Mouse (Mus musculus) liver, embryonic 11.5 days (tissue): ENCODE measurements around the gene Hal. TPM values are rescaled to one million over a fixed set of nuclear protein-coding genes. Genes with fewer than 3 reads are reported as not detected.

Experiments used
- ATAC-seq: fragments of 200-750 bp; cut with Nextera tagmentation; replicated peaks from 2 replicates; pipeline ENCODE4 v1.8.0; 2017; ENCODE audit warnings: moderate number of reproducible peaks, mild to moderate bottlenecking, moderate TSS enrichment, moderate library complexity; ENCODE audit not compliant: low FRiP score
- DNase-seq: peaks from one replicate; pipeline ENCODE4 v3.0.0-alpha.2; 2017; ENCODE audit warnings: low spot score
- H3K27ac ChIP-seq: fragments of 300-500 bp; sonication (generic); 2 replicates; pipeline ENCODE4 v1.5.1; 2014; ENCODE audit warnings: mild to moderate bottlenecking, low read depth, low read length, control low read depth
- H3K27me3 ChIP-seq: fragments of 300-500 bp; sonication (generic); replicated peaks from 2 replicates; pipeline ENCODE4 v1.6.1; 2014; ENCODE audit warnings: low read length, mixed read lengths; ENCODE audit not compliant: control insufficient read depth, insufficient read depth
- H3K36me3 ChIP-seq: fragments of 300-500 bp; sonication (generic); 2 replicates; pipeline ENCODE4 v1.6.1; 2014; ENCODE audit warnings: mild to moderate bottlenecking, low read length, moderate library complexity, mixed read lengths; ENCODE audit not compliant: control insufficient read depth, insufficient read depth
- H3K4me1 ChIP-seq: fragments of 300-500 bp; sonication (generic); replicated peaks from 2 replicates; pipeline ENCODE4 v1.6.1; 2014; ENCODE audit warnings: low read length, mixed read lengths; ENCODE audit not compliant: control insufficient read depth, insufficient read depth
- H3K4me2 ChIP-seq: fragments of 300-500 bp; sonication (generic); 2 replicates; pipeline ENCODE4 v1.6.1; 2014; ENCODE audit warnings: mild to moderate bottlenecking, control low read depth, moderate library complexity
- H3K4me3 ChIP-seq: fragments of 300-500 bp; sonication (generic); 2 replicates; pipeline ENCODE4 v1.5.1; 2014; ENCODE audit warnings: low read depth, low read length, control low read depth
- H3K9ac ChIP-seq: fragments of 300-500 bp; sonication (generic); 2 replicates; pipeline ENCODE4 v1.6.1; 2014; ENCODE audit warnings: low read depth, low read length, control low read depth
- H3K9me3 ChIP-seq: fragments of 300-500 bp; sonication (generic); 2 replicates; pipeline ENCODE4 v1.6.1; 2016; ENCODE audit warnings: low read length, inconsistent platforms, mixed read lengths; ENCODE audit not compliant: control insufficient read depth
- WGBS: fragments of 180-500 bp; shearing (Covaris S2); extraction: QIAGEN DNeasy Blood & Tissue Kit; methylation state at CpG from one replicate; pipeline ENCODE4 v1.1.7; 2014; 5-methylcytosine and 5-hydroxymethylcytosine counted together
- polyA plus RNA-seq: library from polyadenylated mRNA; unstranded; fragments of >200 nt; fragmentation: Nextera tagmentation; extraction: Ambion mirVana; gene quantifications from 2 replicates; pipeline ENCODE4 v1.2.1, GENCODE M21; 2014

The Hal gene
- polyA plus RNA-seq, 1 experiment from 2014 or later, result 1.3 TPM

- no peak overlapping the region for H3K9ac ChIP-seq
- H3K4me3 ChIP-seq, result no peak overlapping the region
- ATAC-seq (no peak), DNase-seq (no peak)
- no peaks in the 10 kb centered on the region for H3K9me3 ChIP-seq
- H3K4me1 ChIP-seq, result no peaks in the 10 kb centered on the region
- H3K27ac ChIP-seq, result no peak overlapping the region
- no peak overlapping the region for H3K4me2 ChIP-seq
- no peaks in the 10 kb centered on the region for H3K36me3 ChIP-seq
- 83% methylated on average over 8 of the region's 8 CpGs for WGBS
- no peaks in the 10 kb centered on the region for H3K27me3 ChIP-seq
Measured at GRCm38 (mm10) chr10:93519159-93519558, 30.6 kb downstream of the Hal start.

- Histone ChIP-seq H3K27me3 (no peaks in the 10 kb centered on the region), H3K9ac (no peak overlapping the region), H3K36me3 (no peaks in the 10 kb centered on the region), H3K4me3 (no peak overlapping the region), H3K9me3 (no peaks in the 10 kb centered on the region), H3K4me1 (no peaks in the 10 kb centered on the region), H3K27ac (no peak overlapping the region), H3K4me2 (no peak overlapping the region)
- no peak for ATAC-seq
- WGBS, result 74% methylated on average over 5 of the region's 5 CpGs
- no peak for DNase-seq
Measured at GRCm38 (mm10) chr10:93519756-93520155, 31.2 kb downstream of the Hal start.

- Histone ChIP-seq H3K4me3 (no peak overlapping the region), H3K27me3 (no peaks in the 10 kb centered on the region), H3K9me3 (no peaks in the 10 kb centered on the region), H3K36me3 (no peaks in the 10 kb centered on the region), H3K27ac (no peak overlapping the region), H3K9ac (no peak overlapping the region), H3K4me2 (no peak overlapping the region), H3K4me1 (no peaks in the 10 kb centered on the region)
- DNase-seq (no peak), ATAC-seq (no peak)
- 59% methylated on average over 4 of the region's 4 CpGs for WGBS
Measured at GRCm38 (mm10) chr10:93520994-93521393, 32.4 kb downstream of the Hal start.

GRCm38 (mm10) chr10:93525329-93525728 lies 36.8 kb downstream of the Hal start:
- Histone ChIP-seq H3K27me3 (no peaks in the 10 kb centered on the region), H3K4me3 (no peak overlapping the region), H3K4me2 (no peak overlapping the region), H3K9me3 (no peaks in the 10 kb centered on the region), H3K4me1 (no peaks in the 10 kb centered on the region), H3K27ac (no peak overlapping the region), H3K36me3 (no peaks in the 10 kb centered on the region), H3K9ac (no peak overlapping the region)
- DNase-seq, result no peak
- no peak for ATAC-seq
- WGBS, result 74% methylated on average over 1 of the region's 1 CpGs

GRCm38 (mm10) chr10:93538287-93538686 lies 49.7 kb downstream of the Hal start:
- WGBS, result 68% methylated on average over 2 of the region's 2 CpGs

GRCm38 (mm10) chr10:93538818-93539217 lies 50.2 kb downstream of the Hal start:
- no peak overlapping the region for H3K4me3 ChIP-seq
- WGBS, result 59% methylated on average over 6 of the region's 6 CpGs
- no peak for ATAC-seq
- H3K9me3 ChIP-seq, result no peaks in the 10 kb centered on the region
- peaks cover 11% of the 10 kb centered on the region for H3K4me1 ChIP-seq
- DNase-seq, result no peak
- H3K4me2 ChIP-seq, result no peak overlapping the region; the same call in 1 of the 2 replicates
- no peaks in the 10 kb centered on the region for H3K36me3 ChIP-seq
- peaks cover 2% of the 10 kb centered on the region; the same call in 1 of the 2 replicates for H3K27me3 ChIP-seq
- H3K9ac ChIP-seq, result no peak overlapping the region
- H3K27ac ChIP-seq, result no peak overlapping the region

More at GRCm38 (mm10) chr10:93538287-93538686, 49.7 kb downstream of the Hal start:
- Histone ChIP-seq H3K27me3 (peaks cover 2% of the 10 kb centered on the region; the same call in 1 of the 2 replicates), H3K4me3 (no peak overlapping the region), H3K27ac (no peak overlapping the region), H3K9ac (no peak overlapping the region), H3K36me3 (no peaks in the 10 kb centered on the region), H3K4me1 (peaks cover 11% of the 10 kb centered on the region), H3K9me3 (no peaks in the 10 kb centered on the region), H3K4me2 (no peak overlapping the region)
- ATAC-seq (no peak), DNase-seq (no peak)

GRCm38 (mm10) chr10:93539775-93540430 lies 51.3 kb downstream of the Hal start, which contains the start of gene Amdhd1:
Gene Amdhd1 (minus strand): TSS chr10:93540033.
- no peak within 1 kb of the TSS for H3K27ac ChIP-seq
- peak; percentile 89 for ATAC-seq
- no peaks in the 10 kb centered on the region for H3K36me3 ChIP-seq
- peaks cover 8% of the 10 kb centered on the region for H3K4me1 ChIP-seq
- DNase-seq, result peak; percentile 80
- H3K27me3 ChIP-seq, result peaks cover 2% of the 10 kb centered on the region; the same call in 1 of the 2 replicates
- H3K4me2 ChIP-seq, result peak within 1 kb of the TSS; percentile 65
- H3K9me3 ChIP-seq, result no peaks in the 10 kb centered on the region
- H3K9ac ChIP-seq, result peak within 1 kb of the TSS; percentile 17
- peak within 1 kb of the TSS; percentile 40 for H3K4me3 ChIP-seq
- WGBS, result 3% methylated on average over 35 of the region's 35 CpGs

- Histone ChIP-seq H3K4me2 (peak within 1 kb of the TSS; percentile 65), H3K9me3 (no peaks in the 10 kb centered on the region), H3K27me3 (peaks cover 2% of the 10 kb centered on the region; the same call in 1 of the 2 replicates), H3K9ac (peak within 1 kb of the TSS; percentile 17), H3K4me3 (peak within 1 kb of the TSS; percentile 40), H3K27ac (no peak within 1 kb of the TSS), H3K36me3 (no peaks in the 10 kb centered on the region), H3K4me1 (peaks cover 8% of the 10 kb centered on the region)
- WGBS, result 62% methylated on average over 17 of the region's 17 CpGs
- ATAC-seq (peak; percentile 2; the same call in 1 of the 2 replicates), DNase-seq (no peak)
Measured at GRCm38 (mm10) chr10:93540431-93541210, 52.1 kb downstream of the Hal start, which contains the start of gene Ccdc38. Gene Ccdc38 (plus strand): TSS chr10:93540632.
